Mouse (Mus musculus): Measurements from ENCODE around the gene Olfr1342. TPM values are rescaled to one million over a fixed set of nuclear protein-coding genes. Genes with fewer than 3 reads are reported as not detected.

The Olfr1342 gene
- polyA plus RNA-seq, 1 experiment from 2014 or later = 0.05 TPM

GRCm38 (mm10) chr4:118687086-118687485 is 5.5 kb downstream of the Olfr1342 start:
- Histone ChIP-seq H3K4me2 (replicated peaks) (no peak overlapping the region), H3K4me1 (no peaks in the 10 kb centered on the region), H3K36me3 (no peaks in the 10 kb centered on the region), H3K27me3 (no peaks in the 10 kb centered on the region), H3K9me3 (no peaks in the 10 kb centered on the region), H3K4me3 (no peak overlapping the region), H3K9ac (no peak overlapping the region), H3K27ac (no peak overlapping the region)
- 55% methylated on average over 2 of the region's 2 CpGs for WGBS
- ATAC-seq (ENCODE audit: insufficient number of reproducible peaks, insufficient read depth, low FRiP score, low TSS enrichment) = no peak

- no peaks in the 10 kb centered on the region for H3K9me3 ChIP-seq
- no peak within 1 kb of the TSS for H3K4me3 ChIP-seq
- ATAC-seq (ENCODE audit: insufficient number of reproducible peaks, insufficient read depth, low FRiP score, low TSS enrichment) = no peak
- no peak within 1 kb of the TSS for H3K4me2 ChIP-seq (replicated peaks)
- H3K27ac ChIP-seq = no peak within 1 kb of the TSS
- H3K4me1 ChIP-seq = no peaks in the 10 kb centered on the region
- H3K9ac ChIP-seq = no peak within 1 kb of the TSS
- H3K27me3 ChIP-seq = no peaks in the 10 kb centered on the region
- no peaks in the 10 kb centered on the region for H3K36me3 ChIP-seq
Observed at GRCm38 (mm10) chr4:118658652-118659051, 33.9 kb downstream of the Olfr1342 start, which contains the start of gene Olfr62. Gene Olfr62, plus strand, starts transcription at chr4:118658952.

DNA sequence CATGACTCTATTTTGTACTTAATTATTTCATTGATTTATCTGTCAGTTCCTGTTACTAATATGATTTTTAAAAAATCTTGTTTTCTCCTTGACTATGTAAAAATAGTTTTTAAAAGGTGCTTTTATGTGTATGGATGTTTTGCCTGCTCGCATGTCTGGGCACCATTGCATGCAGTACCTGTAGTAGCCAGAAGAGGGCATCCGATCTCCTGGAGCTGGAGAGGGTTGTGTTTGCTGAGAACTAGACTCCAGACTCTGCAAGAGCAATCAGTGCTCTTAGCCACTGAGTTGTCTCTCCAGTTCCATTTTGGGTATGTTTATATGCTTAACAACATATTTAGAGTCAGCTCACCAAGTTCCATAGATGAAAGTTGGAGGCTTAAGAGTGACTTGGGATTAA is 47.3 kb downstream of the Olfr1342 start:
- ATAC-seq (ENCODE audit: insufficient number of reproducible peaks, insufficient read depth, low FRiP score, low TSS enrichment) = no peak
- 9% methylated on average over 2 of the region's 2 CpGs for WGBS
- Histone ChIP-seq H3K36me3 (no peaks in the 10 kb centered on the region), H3K4me2 (replicated peaks) (no peak overlapping the region), H3K9me3 (no peaks in the 10 kb centered on the region), H3K9ac (no peak overlapping the region), H3K4me3 (no peak overlapping the region), H3K27me3 (no peaks in the 10 kb centered on the region), H3K4me1 (no peaks in the 10 kb centered on the region), H3K27ac (no peak overlapping the region)

GRCm38 (mm10) chr4:118642346-118643190 is 50.0 kb downstream of the Olfr1342 start:
- no peak for ATAC-seq (ENCODE audit: insufficient number of reproducible peaks, insufficient read depth, low FRiP score, low TSS enrichment)
- Histone ChIP-seq H3K4me2 (replicated peaks) (0 out of 2 replicates have a peak overlapping the region, but pooled peaks have one; percentile 3), H3K9ac (no peak overlapping the region)

More at GRCm38 (mm10) chr4:118642346-118643190, 50.0 kb downstream of the Olfr1342 start:
- Histone ChIP-seq H3K27me3 (no peaks in the 10 kb centered on the region), H3K4me1 (no peaks in the 10 kb centered on the region), H3K36me3 (no peaks in the 10 kb centered on the region), H3K27ac (no peak overlapping the region), H3K4me3 (no peak overlapping the region), H3K9me3 (no peaks in the 10 kb centered on the region)
- WGBS = 39% methylated on average over 20 of the region's 20 CpGs

Other genes starting within 250 kb of the Olfr1342 start
- gene Mpl, start 235.2 kb downstream of the Olfr1342 start, polyA plus RNA-seq (2016; fragmentation: Nextera tagmentation; extraction: Ambion mirVana) = 0.61 and 0.64 TPM in 2 replicates
- gene Tie1, start 202.7 kb downstream of the Olfr1342 start, polyA plus RNA-seq (2016; fragmentation: Nextera tagmentation; extraction: Ambion mirVana) = 23.3 and 25.5 TPM in 2 replicates
- 1.8 TPM in 2 replicates for gene 2610528J11Rik, start 165.8 kb downstream of the Olfr1342 start, polyA plus RNA-seq (2016; fragmentation: Nextera tagmentation; extraction: Ambion mirVana)
- gene Tmem125, start 148.7 kb downstream of the Olfr1342 start, polyA plus RNA-seq (2016; fragmentation: Nextera tagmentation; extraction: Ambion mirVana) = 0.80 and 0.87 TPM in 2 replicates
- gene Cfap57, start 72.0 kb downstream of the Olfr1342 start, polyA plus RNA-seq (2016; fragmentation: Nextera tagmentation; extraction: Ambion mirVana) = 0.41 and 0.46 TPM in 2 replicates
- gene Ebna1bp2, start 72.0 kb downstream of the Olfr1342 start, polyA plus RNA-seq (2016; fragmentation: Nextera tagmentation; extraction: Ambion mirVana) = 154 and 165 TPM in 2 replicates
- gene Olfr62, start 33.8 kb downstream of the Olfr1342 start, polyA plus RNA-seq (2016; fragmentation: Nextera tagmentation; extraction: Ambion mirVana) = not detected in 2 replicates
- gene Olfr1341, start 10.8 kb upstream of the Olfr1342 start, polyA plus RNA-seq (2016; fragmentation: Nextera tagmentation; extraction: Ambion mirVana) = not detected in 2 replicates
- not detected in 2 replicates for gene Olfr1340, start 27.4 kb upstream of the Olfr1342 start, polyA plus RNA-seq (2016; fragmentation: Nextera tagmentation; extraction: Ambion mirVana)
- not detected in 2 replicates for gene Olfr1339, start 39.4 kb upstream of the Olfr1342 start, polyA plus RNA-seq (2016; fragmentation: Nextera tagmentation; extraction: Ambion mirVana)
- gene Olfr1338, start 66.0 kb upstream of the Olfr1342 start, polyA plus RNA-seq (2016; fragmentation: Nextera tagmentation; extraction: Ambion mirVana) = not detected in 2 replicates
- not detected in 2 replicates for gene Olfr1337, start 89.8 kb upstream of the Olfr1342 start, polyA plus RNA-seq (2016; fragmentation: Nextera tagmentation; extraction: Ambion mirVana)
- gene Olfr1335, start 117.2 kb upstream of the Olfr1342 start, polyA plus RNA-seq (2016; fragmentation: Nextera tagmentation; extraction: Ambion mirVana) = not detected in 2 replicates
- gene Olfr1333, start 143.5 kb upstream of the Olfr1342 start, polyA plus RNA-seq (2016; fragmentation: Nextera tagmentation; extraction: Ambion mirVana) = not detected in 2 replicates
- gene Olfr1331, start 171.9 kb upstream of the Olfr1342 start, polyA plus RNA-seq (2016; fragmentation: Nextera tagmentation; extraction: Ambion mirVana) = not detected in 2 replicates
- gene Olfr1330, start 195.8 kb upstream of the Olfr1342 start, polyA plus RNA-seq (2016; fragmentation: Nextera tagmentation; extraction: Ambion mirVana) = not detected in 2 replicates
- gene Olfr1329, start 224.7 kb upstream of the Olfr1342 start, polyA plus RNA-seq (2016; fragmentation: Nextera tagmentation; extraction: Ambion mirVana) = not detected in 2 replicates
- gene Olfr1328, start 245.9 kb upstream of the Olfr1342 start, polyA plus RNA-seq (2016; fragmentation: Nextera tagmentation; extraction: Ambion mirVana) = not detected in 2 replicates

Measured in embryonic facial prominence, embryonic 12.5 days (tissue).